30 mouse cellular contexts compared by ENCODE assay signal in genomic region chr6:55082261-55083051, GRCm38 (mm10). TPM values are rescaled to one million over a fixed set of nuclear protein-coding genes. Genes with fewer than 3 reads are reported as not detected.
A peak's percentile ranks its signal among the peaks of the same experiment; 100 is the strongest.
DNase-seq lines count a peak whose midpoint lies in the region; ATAC-seq and TF ChIP-seq lines count a peak whose summit lies in the region.
"Had no signal": no experiment of that assay in that cellular context is flagged by ENCODE, and none has a peak within 500 bp of the region (broad histone marks: within the 10 kb centered on the region; RNA-seq: fewer than 3 reads in every experiment).

No protein-coding gene starts in this region.

- no peaks in the 10 kb centered on the region for H3K9me3 ChIP-seq in forebrain, embryonic 13.5 days (replicated peaks)
- no peaks in the 10 kb centered on the region for H3K9me3 ChIP-seq in forebrain, embryonic 11.5 days (ENCODE audit: control insufficient read depth, low read length)
- no peaks in the 10 kb centered on the region for H3K9me3 ChIP-seq in hindbrain, embryonic 16.5 days (ENCODE audit: control insufficient read depth, low read length)
- H3K9me3 ChIP-seq in hindbrain, embryonic 12.5 days (replicated peaks), result no peaks in the 10 kb centered on the region
- H3K9me3 ChIP-seq in hindbrain, postnatal 0 days (ENCODE audit: low read length), result no peaks in the 10 kb centered on the region
- H3K9me3 ChIP-seq in limb, embryonic 10.5 days (replicated peaks), result no peaks in the 10 kb centered on the region
- H3K9me3 ChIP-seq: G1E; heart, embryonic 13.5 days; hindbrain, embryonic 15.5 days; intestine, embryonic 15.5 days had no signal

- peaks cover 13% of the 10 kb centered on the region; the same call in 1 of the 2 replicates for H3K4me1 ChIP-seq in forebrain, embryonic 13.5 days
- H3K4me1 ChIP-seq in forebrain, embryonic 11.5 days (replicated peaks; ENCODE audit: control insufficient read depth, insufficient read depth, low read length), result no peaks in the 10 kb centered on the region
- H3K4me1 ChIP-seq in hindbrain, embryonic 16.5 days (ENCODE audit: control insufficient read depth, insufficient read depth, low read depth, low read length), result no peaks in the 10 kb centered on the region
- H3K4me1 ChIP-seq in hindbrain, embryonic 12.5 days, result no peaks in the 10 kb centered on the region
- no peaks in the 10 kb centered on the region for H3K4me1 ChIP-seq in hindbrain, postnatal 0 days (ENCODE audit: insufficient read depth, low read length)
- no peaks in the 10 kb centered on the region for H3K4me1 ChIP-seq in limb, embryonic 10.5 days
- H3K4me1 ChIP-seq: heart, embryonic 13.5 days; hindbrain, embryonic 15.5 days; intestine, embryonic 15.5 days had no signal

- ATAC-seq in forebrain, embryonic 13.5 days, result peak; percentile 67
- ATAC-seq in forebrain, embryonic 11.5 days (replicated peaks; ENCODE audit: low FRiP score), result no peak
- ATAC-seq in hindbrain, embryonic 16.5 days, result 0 out of 2 replicates have a peak, but pooled peaks have one; percentile 24
- no peak for ATAC-seq in hindbrain, embryonic 12.5 days (ENCODE audit: low FRiP score)
- 0 out of 2 replicates have a peak, but pooled peaks have one; percentile 16 for ATAC-seq in hindbrain, postnatal 0 days
- ATAC-seq: intestine, embryonic 15.5 days had no signal

- no peak for TF ChIP-seq POLR2A in brain, embryonic 14.5 days (IDR thresholded peaks at IDR 0.05; ENCODE audit: borderline replicate concordance, extremely low read depth, insufficient read depth, insufficient read length, poor library complexity, severe bottlenecking)

- peaks cover 45% of the 10 kb centered on the region for H3K36me3 ChIP-seq in forebrain, embryonic 13.5 days (ENCODE audit: poor library complexity, severe bottlenecking)
- H3K36me3 ChIP-seq in forebrain, embryonic 11.5 days (ENCODE audit: control insufficient read depth, insufficient read depth, low read length), result peaks cover 4% of the 10 kb centered on the region; the same call in 1 of the 2 replicates
- H3K36me3 ChIP-seq in hindbrain, embryonic 16.5 days (ENCODE audit: control insufficient read depth, insufficient read depth, low read length), result peaks cover 22% of the 10 kb centered on the region
- peaks cover 37% of the 10 kb centered on the region for H3K36me3 ChIP-seq in hindbrain, embryonic 12.5 days
- peaks cover 30% of the 10 kb centered on the region for H3K36me3 ChIP-seq in hindbrain, postnatal 0 days (ENCODE audit: insufficient read depth, low read length)
- peaks cover 41% of the 10 kb centered on the region for H3K36me3 ChIP-seq in limb, embryonic 10.5 days

- H3K27me3 ChIP-seq in forebrain, embryonic 13.5 days, result no peaks in the 10 kb centered on the region
- H3K27me3 ChIP-seq in forebrain, embryonic 11.5 days (ENCODE audit: control insufficient read depth, insufficient read depth, low read length), result no peaks in the 10 kb centered on the region
- H3K27me3 ChIP-seq in hindbrain, embryonic 16.5 days (replicated peaks; ENCODE audit: control insufficient read depth, insufficient read depth, low read length), result no peaks in the 10 kb centered on the region
- no peaks in the 10 kb centered on the region for H3K27me3 ChIP-seq in hindbrain, embryonic 12.5 days
- no peaks in the 10 kb centered on the region for H3K27me3 ChIP-seq in hindbrain, postnatal 0 days (ENCODE audit: insufficient read depth, low read length)
- no peaks in the 10 kb centered on the region for H3K27me3 ChIP-seq in limb, embryonic 10.5 days (ENCODE audit: low read depth, poor library complexity, severe bottlenecking)
- H3K27me3 ChIP-seq: heart, embryonic 13.5 days; hindbrain, embryonic 15.5 days; intestine, embryonic 15.5 days had no signal

- H3K9ac ChIP-seq in forebrain, embryonic 13.5 days, result no peak overlapping the region
- no peak overlapping the region for H3K9ac ChIP-seq in forebrain, embryonic 11.5 days (ENCODE audit: low read length)
- no peak overlapping the region for H3K9ac ChIP-seq in hindbrain, embryonic 16.5 days (ENCODE audit: low read depth, low read length)
- no peak overlapping the region for H3K9ac ChIP-seq in hindbrain, embryonic 12.5 days
- H3K9ac ChIP-seq in hindbrain, postnatal 0 days (replicated peaks; ENCODE audit: low read length), result no peak overlapping the region
- H3K9ac ChIP-seq: heart, embryonic 13.5 days; hindbrain, embryonic 15.5 days; intestine, embryonic 15.5 days; liver, embryonic 14.5 days had no signal

- H3K27ac ChIP-seq in forebrain, embryonic 13.5 days, result peak overlapping the region; percentile 14; the same call in 1 of the 2 replicates
- H3K27ac ChIP-seq in forebrain, embryonic 11.5 days (ENCODE audit: low read depth, low read length), result no peak overlapping the region
- H3K27ac ChIP-seq in hindbrain, embryonic 16.5 days (ENCODE audit: low read depth, low read length), result no peak overlapping the region; the same call in 1 of the 2 replicates
- no peak overlapping the region for H3K27ac ChIP-seq in hindbrain, embryonic 12.5 days
- no peak overlapping the region for H3K27ac ChIP-seq in hindbrain, postnatal 0 days
- no peak overlapping the region for H3K27ac ChIP-seq in limb, embryonic 10.5 days
- H3K27ac ChIP-seq: heart, embryonic 13.5 days; hindbrain, embryonic 15.5 days; intestine, embryonic 15.5 days; liver, embryonic 14.5 days; macrophage had no signal

- intact Hi-C loops in left cerebral cortex, postnatal 4 days (cut with DNase I), result no loop called here

- TF ChIP-seq CTCF in brain, embryonic 14.5 days (IDR thresholded peaks at IDR 0.05; ENCODE audit: borderline replicate concordance, extremely low read depth, insufficient read depth, insufficient read length), result no peak
- TF ChIP-seq CTCF in hindbrain, postnatal 0 days (IDR thresholded peaks at IDR 0.05; ENCODE audit: low read depth), result no peak

- no peak for DNase-seq in forebrain, embryonic 11.5 days (ENCODE audit: low spot score)
- peak; percentile 57 for DNase-seq in brain, embryonic 14.5 days (ENCODE audit: low read depth)
- no peak for DNase-seq in hindbrain, postnatal 0 days (ENCODE audit: low spot score)
- DNase-seq in limb, embryonic 10.5 days (ENCODE audit: low spot score), result no peak
- no peak for DNase-seq in left cerebral cortex, postnatal 4 days
- DNase-seq: adrenal gland, postnatal 25 days; cerebellum, adult 18-20 months; cerebellum, postnatal 14 days; heart, postnatal 10 days; kidney, adult 2 months; kidney, postnatal 36 days; layer of hippocampus, postnatal 36 days; liver; lung, adult 2 months; lung, postnatal 10 days; midbrain, embryonic 14.5 days; spleen, adult 18-20 months; thymus, postnatal 36 days had no signal

- H3K4me3 ChIP-seq in forebrain, embryonic 13.5 days, result no peak overlapping the region
- H3K4me3 ChIP-seq in forebrain, embryonic 11.5 days (ENCODE audit: low read depth, low read length), result no peak overlapping the region
- H3K4me3 ChIP-seq in hindbrain, embryonic 16.5 days (ENCODE audit: low read length), result no peak overlapping the region
- H3K4me3 ChIP-seq in hindbrain, embryonic 12.5 days, result no peak overlapping the region
- H3K4me3 ChIP-seq in hindbrain, postnatal 0 days (ENCODE audit: low read length), result no peak overlapping the region
- no peak overlapping the region for H3K4me3 ChIP-seq in limb, embryonic 10.5 days
- H3K4me3 ChIP-seq: heart, embryonic 13.5 days; hindbrain, embryonic 15.5 days; intestine, embryonic 15.5 days had no signal

- 68% methylated on average over 7 of the region's 7 CpGs for WGBS in forebrain, embryonic 13.5 days
- 86% methylated on average over 7 of the region's 7 CpGs for WGBS in forebrain, embryonic 11.5 days
- 82% methylated on average over 7 of the region's 7 CpGs for WGBS in hindbrain, embryonic 16.5 days
- WGBS in hindbrain, embryonic 12.5 days, result 82% methylated on average over 7 of the region's 7 CpGs
- 77% methylated on average over 7 of the region's 7 CpGs for WGBS in hindbrain, postnatal 0 days
- 77% methylated on average over 7 of the region's 7 CpGs for WGBS in limb, embryonic 10.5 days

- H3K4me2 ChIP-seq in forebrain, embryonic 13.5 days, result no peak overlapping the region
- no peak overlapping the region for H3K4me2 ChIP-seq in forebrain, embryonic 11.5 days (ENCODE audit: low read depth, low read length, severe bottlenecking)
- H3K4me2 ChIP-seq in hindbrain, embryonic 16.5 days (ENCODE audit: low read length), result no peak overlapping the region
- H3K4me2 ChIP-seq in hindbrain, embryonic 12.5 days (replicated peaks), result no peak overlapping the region
- H3K4me2 ChIP-seq in hindbrain, postnatal 0 days (ENCODE audit: low read depth, low read length), result no peak overlapping the region
- H3K4me2 ChIP-seq: heart, embryonic 13.5 days; hindbrain, embryonic 15.5 days; intestine, embryonic 15.5 days had no signal

RNA-seq across cellular contexts. Expression of gene Gars, which starts 44.6 kb away (rescaled TPM):
- 190 and 212 TPM in 2 replicates for polyA plus RNA-seq in forebrain, embryonic 13.5 days (2015; fragmentation: Nextera tagmentation; extraction: Ambion mirVana)
- 210 and 225 TPM in 2 replicates for polyA plus RNA-seq in forebrain, embryonic 11.5 days (2014; fragmentation: Nextera tagmentation; extraction: Ambion mirVana)
- polyA plus RNA-seq in hindbrain, embryonic 16.5 days (2015; fragmentation: Nextera tagmentation; extraction: Ambion mirVana), result 209 and 213 TPM in 2 replicates
- polyA plus RNA-seq in hindbrain, embryonic 12.5 days (2016; fragmentation: Nextera tagmentation; extraction: Ambion mirVana), result 188 and 189 TPM in 2 replicates
- polyA plus RNA-seq in brain, embryonic 14.5 days (2012; rRNA removed), result 110 and 122 TPM in 2 replicates
- 111 and 114 TPM in 2 replicates for total RNA-seq in hindbrain, postnatal 0 days (2014; rRNA removed)
- polyA plus RNA-seq in hindbrain, postnatal 0 days (2015; fragmentation: Nextera tagmentation; extraction: Ambion mirVana), result 186 and 192 TPM in 2 replicates
- polyA plus RNA-seq in limb, embryonic 10.5 days (2016; fragmentation: Nextera tagmentation; extraction: Ambion mirVana), result 186 and 208 TPM in 2 replicates
- 100 to 1,000 TPM; 197 to 204 TPM for total RNA-seq in left cerebral cortex, postnatal 4 days (2021)

RNA-seq across cellular contexts. Expression of gene Crhr2, which starts 50.4 kb away (rescaled TPM):
- polyA plus RNA-seq in forebrain, embryonic 13.5 days (2015; fragmentation: Nextera tagmentation; extraction: Ambion mirVana), result 0.28 and 0.30 TPM in 2 replicates
- 0.08 and 0.09 TPM in 2 replicates for polyA plus RNA-seq in forebrain, embryonic 11.5 days (2014; fragmentation: Nextera tagmentation; extraction: Ambion mirVana)
- polyA plus RNA-seq in hindbrain, embryonic 16.5 days (2015; fragmentation: Nextera tagmentation; extraction: Ambion mirVana), result 1.4 and 1.7 TPM in 2 replicates
- polyA plus RNA-seq in hindbrain, embryonic 12.5 days (2016; fragmentation: Nextera tagmentation; extraction: Ambion mirVana), result 0.40 and 0.50 TPM in 2 replicates
- 1.9 and 2.1 TPM in 2 replicates for polyA plus RNA-seq in brain, embryonic 14.5 days (2012; rRNA removed)
- 1.4 and 3.0 TPM in 2 replicates for total RNA-seq in hindbrain, postnatal 0 days (2014; rRNA removed)
- 1.5 and 1.8 TPM in 2 replicates for polyA plus RNA-seq in hindbrain, postnatal 0 days (2015; fragmentation: Nextera tagmentation; extraction: Ambion mirVana)
- 0.11 TPM in 1 of 2 replicates, not detected in the other for polyA plus RNA-seq in limb, embryonic 10.5 days (2016; fragmentation: Nextera tagmentation; extraction: Ambion mirVana)
- total RNA-seq in left cerebral cortex, postnatal 4 days (2021), result 1 to 10 TPM; 1.3 to 1.7 TPM
- total RNA-seq: adrenal gland, postnatal 25 days; megakaryocyte-erythroid progenitor cell, adult 5-6 weeks; neutrophil, adult 5-6 weeks had no signal
- polyA plus RNA-seq: G1E; limb, embryonic 11.5 days; macrophage had no signal

Comparison
In these comparisons a context has a peak if more than half of its experiments do, and no peak if none do; other contexts are left out.
1. ATAC-seq: peak in forebrain, embryonic 13.5 days (single experiment), hindbrain, embryonic 16.5 days (single experiment) and hindbrain, postnatal 0 days (single experiment); none in forebrain, embryonic 11.5 days (single experiment) and hindbrain, embryonic 12.5 days (single experiment).